9 mouse cellular contexts compared by ENCODE assay signal in genomic region chr2:91964610-91965204, GRCm38 (mm10). TPM values are rescaled to one million over a fixed set of nuclear protein-coding genes. Genes with fewer than 3 reads are reported as not detected.
DNase-seq lines count a peak whose midpoint lies in the region; ATAC-seq and TF ChIP-seq lines count a peak whose summit lies in the region.
"Had no signal": no experiment of that assay in that cellular context is flagged by ENCODE, and none has a peak within 500 bp of the region (broad histone marks: within the 10 kb centered on the region; RNA-seq: fewer than 3 reads in every experiment).

No protein-coding gene starts in this region.

- peaks cover 30% of the 10 kb centered on the region for H3K79me2 ChIP-seq in MEL (ENCODE audit: control insufficient read depth, insufficient read depth, low read length, poor library complexity)

- no peaks in the 10 kb centered on the region; the same call in 1 of the 2 replicates for H3K27me3 ChIP-seq in kidney, embryonic 14.5 days (ENCODE audit: control insufficient read depth, insufficient read depth, low read length)
- no peaks in the 10 kb centered on the region; a peak in 1 of 4 replicates for H3K27me3 ChIP-seq in MEL (ENCODE audit: control insufficient read depth in 1 of 2, insufficient read depth in 2 of 2, low read length in 2 of 2)
- no peaks in the 10 kb centered on the region for H3K27me3 ChIP-seq in limb, embryonic 14.5 days (ENCODE audit: control insufficient read depth, insufficient read depth, low read length)

- DNase-seq in kidney, postnatal 25 days, result no peak
- peak; percentile 31 for DNase-seq in CD4-positive helper T cell, adult 2 months (ENCODE audit: low read depth, low spot score)
- DNase-seq in MEL (ENCODE audit: low read depth, low spot score) (peak; percentile 46), adipocyte (ENCODE audit: low spot score) (no peak)
- DNase-seq in limb, embryonic 14.5 days (ENCODE audit: low spot score), result no peak
- DNase-seq in right cerebral cortex, postnatal 25 days, result no peak

- H3K4me2 ChIP-seq in kidney, embryonic 14.5 days (replicated peaks; ENCODE audit: low read depth, low read length), result peak overlapping the region; percentile 35
- peak overlapping the region; percentile 60 for H3K4me2 ChIP-seq in limb, embryonic 14.5 days (replicated peaks; ENCODE audit: low read depth, low read length, severe bottlenecking)

- no peak for TF ChIP-seq CTCF in MEL (IDR thresholded peaks at IDR 0.05 in 2 of 3, conservative IDR thresholded peaks at IDR 0.05 in 1 of 3; ENCODE audit: control insufficient read depth in 1 of 3, insufficient read depth in 1 of 3, low read depth in 2 of 3, low read length in 3 of 3, poor library complexity in 1 of 3, severe bottlenecking in 1 of 3)

- H3K27ac ChIP-seq in kidney, embryonic 14.5 days (ENCODE audit: low read depth, low read length), result peak overlapping the region; percentile 49; the same call in 1 of the 2 replicates
- peak overlapping the region; percentile 54 for H3K27ac ChIP-seq in MEL (ENCODE audit: control insufficient read depth, low read depth, low read length)
- H3K27ac ChIP-seq in limb, embryonic 14.5 days (replicated peaks; ENCODE audit: low read depth, low read length), result peak overlapping the region; percentile 55

- no peak for TF ChIP-seq RAD21 in MEL (IDR thresholded peaks at IDR 0.05; ENCODE audit: low read depth, low read length)

- TF ChIP-seq EP300 in MEL (IDR thresholded peaks at IDR 0.05; ENCODE audit: low read depth in 1 of 2, low read length in 2 of 2), result peak; percentile 5 to 31; a peak in 2 of 4 replicates

- no peaks in the 10 kb centered on the region; the same call in 1 of the 2 replicates for H3K36me3 ChIP-seq in kidney, embryonic 14.5 days (ENCODE audit: control insufficient read depth, insufficient read depth, low read length)
- H3K36me3 ChIP-seq in MEL (ENCODE audit: control insufficient read depth in 1 of 2, insufficient read depth in 2 of 2, low read length in 2 of 2), result peaks cover 0 to 16% of the 10 kb centered on the region in 2 experiments; a peak in 2 of 4 replicates
- 0 out of 2 replicates have a peak, but pooled peaks cover 6% of the 10 kb centered on the region for H3K36me3 ChIP-seq in limb, embryonic 14.5 days (ENCODE audit: control insufficient read depth, insufficient read depth, low read length)

- peaks cover 20% of the 10 kb centered on the region for H3K4me1 ChIP-seq in kidney, embryonic 14.5 days (ENCODE audit: control insufficient read depth, insufficient read depth, low read length)
- H3K4me1 ChIP-seq in MEL (ENCODE audit: control insufficient read depth in 1 of 2, insufficient read depth in 2 of 2, low read length in 2 of 2), result peaks cover 7 to 25% of the 10 kb centered on the region in 2 experiments; a peak in 3 of 4 replicates
- H3K4me1 ChIP-seq in limb, embryonic 14.5 days (ENCODE audit: control insufficient read depth, insufficient read depth, low read length), result peaks cover 23% of the 10 kb centered on the region

- ATAC-seq in kidney, embryonic 14.5 days (ENCODE audit: low FRiP score, low TSS enrichment), result no peak
- no peak for ATAC-seq in limb, embryonic 14.5 days (ENCODE audit: low FRiP score, low read depth)

- no peaks in the 10 kb centered on the region for H3K9me3 ChIP-seq in kidney, embryonic 14.5 days (ENCODE audit: control insufficient read depth, low read length)
- H3K9me3 ChIP-seq in MEL (replicated peaks; ENCODE audit: insufficient read depth, low read length), result no peaks in the 10 kb centered on the region
- no peaks in the 10 kb centered on the region for H3K9me3 ChIP-seq in limb, embryonic 14.5 days (ENCODE audit: control insufficient read depth, low read length)

- H3K4me3 ChIP-seq in kidney, embryonic 14.5 days (ENCODE audit: low read length), result peak overlapping the region; percentile 90; the same call in 1 of the 2 replicates
- H3K4me3 ChIP-seq in MEL (ENCODE audit: control insufficient read depth in 1 of 2, insufficient read depth in 1 of 2, low read depth in 2 of 2, low read length in 2 of 2), result peak overlapping the region; percentile 80 to 84
- H3K4me3 ChIP-seq in limb, embryonic 14.5 days (replicated peaks; ENCODE audit: low read length), result peak overlapping the region; percentile 27; the same call in 1 of the 2 replicates

- H3K9ac ChIP-seq in kidney, embryonic 14.5 days (ENCODE audit: low read depth, low read length), result peak overlapping the region; percentile 43; the same call in 1 of the 2 replicates
- H3K9ac ChIP-seq in MEL (ENCODE audit: control insufficient read depth, low read depth, low read length, poor library complexity, severe bottlenecking), result peak overlapping the region; percentile 86
- no peak overlapping the region for H3K9ac ChIP-seq in limb, embryonic 14.5 days (ENCODE audit: low read depth, low read length, severe bottlenecking)

- no peak for TF ChIP-seq POLR2A in MEL (IDR thresholded peaks at IDR 0.05; ENCODE audit: control insufficient read depth in 1 of 2, insufficient read depth in 1 of 2, low read depth in 1 of 2, low read length in 2 of 2, poor library complexity in 1 of 2)
- no peak for TF ChIP-seq POLR2A in limb, embryonic 14.5 days (IDR thresholded peaks at IDR 0.05; ENCODE audit: borderline replicate concordance, extremely low read depth, insufficient read depth, insufficient read length)

- WGBS in kidney, embryonic 14.5 days, result 80% methylated on average over 3 of the region's 3 CpGs
- WGBS in limb, embryonic 14.5 days, result 67% methylated on average over 3 of the region's 3 CpGs

TF ChIP-seq in MEL, 35 proteins besides CTCF, POLR2A, EP300 and RAD21:
- TF ChIP-seq ZMIZ1 (IDR thresholded peaks at IDR 0.05; ENCODE audit: low read depth, low read length) (0 out of 2 replicates have a peak, but pooled peaks have one; percentile 9), ETS1 (IDR thresholded peaks at IDR 0.05; ENCODE audit: low read depth, low read length) (0 out of 2 replicates have a peak, but pooled peaks have one; percentile 19), SMC3 (IDR thresholded peaks at IDR 0.05; ENCODE audit: low read depth, low read length) (no peak), MYC (IDR thresholded peaks at IDR 0.05; ENCODE audit: low read depth, low read length) (no peak), MXI1 (IDR thresholded peaks at IDR 0.05; ENCODE audit: low read depth, low read length) (peak; percentile 54), NELFE (IDR thresholded peaks at IDR 0.05; ENCODE audit: low read depth, low read length) (no peak)

RNA-seq across cellular contexts. Expression of gene Dgkz, which starts 11.0 kb away (rescaled TPM):
- polyA plus RNA-seq in kidney, embryonic 14.5 days (2014; fragmentation: Nextera tagmentation; extraction: Ambion mirVana), result 35.6 and 57.5 TPM in 2 replicates
- total RNA-seq in MEL (2012; rRNA removed), result 65.6 and 66.1 TPM in 2 replicates
- polyA plus RNA-seq in MEL (2012; ENCODE audit: insufficient read depth in 1 of 2, insufficient read length in 2 of 2, low read depth in 1 of 2, low replicate concordance in 2 of 2, missing spikeins in 1 of 2), result 100 to 1,000 TPM in 1 of 2 experiments, not detected in 1; 165 TPM
- 97.1 and 109 TPM in 2 replicates for polyA plus RNA-seq in limb, embryonic 14.5 days (2012; rRNA removed)
- 40.4 and 42.4 TPM in 2 replicates for polyA plus RNA-seq in limb, embryonic 14.5 days (2014; fragmentation: Nextera tagmentation; extraction: Ambion mirVana)

RNA-seq across cellular contexts. Expression of gene Gm9821, which starts 19.2 kb away (rescaled TPM):
- polyA plus RNA-seq in kidney, embryonic 14.5 days (2014; fragmentation: Nextera tagmentation; extraction: Ambion mirVana), result 0.31 and 0.49 TPM in 2 replicates
- total RNA-seq in MEL (2012; rRNA removed), result 0.85 and 1.2 TPM in 2 replicates
- 10 to 100 TPM in 1 of 2 experiments, not detected in 1; 22.7 TPM for polyA plus RNA-seq in MEL (2012; ENCODE audit: insufficient read depth in 1 of 2, insufficient read length in 2 of 2, low read depth in 1 of 2, low replicate concordance in 2 of 2, missing spikeins in 1 of 2)
- polyA plus RNA-seq in limb, embryonic 14.5 days (2012; rRNA removed), result 0.05 TPM in 1 of 2 replicates, not detected in the other
- polyA plus RNA-seq in limb, embryonic 14.5 days (2014; fragmentation: Nextera tagmentation; extraction: Ambion mirVana), result 0.37 and 0.56 TPM in 2 replicates

RNA-seq across cellular contexts. Expression of gene Mdk, which starts 32.6 kb away (rescaled TPM):
- polyA plus RNA-seq in kidney, embryonic 14.5 days (2014; fragmentation: Nextera tagmentation; extraction: Ambion mirVana), result 1,361 and 1,922 TPM in 2 replicates
- 0.19 and 0.59 TPM in 2 replicates for total RNA-seq in MEL (2012; rRNA removed)
- 1 to 10 TPM in 1 of 2 experiments, not detected in 1; 3.4 TPM for polyA plus RNA-seq in MEL (2012; ENCODE audit: insufficient read depth in 1 of 2, insufficient read length in 2 of 2, low read depth in 1 of 2, low replicate concordance in 2 of 2, missing spikeins in 1 of 2)
- 1,140 and 1,381 TPM in 2 replicates for polyA plus RNA-seq in limb, embryonic 14.5 days (2012; rRNA removed)
- polyA plus RNA-seq in limb, embryonic 14.5 days (2014; fragmentation: Nextera tagmentation; extraction: Ambion mirVana), result 1,171 and 1,392 TPM in 2 replicates
- total RNA-seq: hematopoietic stem cell, adult 5-6 weeks; monocyte, adult 5-6 weeks had no signal

RNA-seq across cellular contexts. Expression of gene Chrm4, which starts 37.7 kb away (rescaled TPM):
- polyA plus RNA-seq in kidney, embryonic 14.5 days (2014; fragmentation: Nextera tagmentation; extraction: Ambion mirVana), result not detected in 2 replicates
- 23.9 and 29.0 TPM in 2 replicates for total RNA-seq in MEL (2012; rRNA removed)
- polyA plus RNA-seq in MEL (2012; ENCODE audit: insufficient read depth in 1 of 2, insufficient read length in 2 of 2, low read depth in 1 of 2, low replicate concordance in 2 of 2, missing spikeins in 1 of 2), result 10 to 100 TPM in 1 of 2 experiments, not detected in 1; 21.5 TPM
- polyA plus RNA-seq in limb, embryonic 14.5 days (2012; rRNA removed), result 0.47 and 0.88 TPM in 2 replicates
- polyA plus RNA-seq in limb, embryonic 14.5 days (2014; fragmentation: Nextera tagmentation; extraction: Ambion mirVana), result 0.17 and 0.32 TPM in 2 replicates
- total RNA-seq: hematopoietic stem cell, adult 5-6 weeks; monocyte, adult 5-6 weeks had no signal

RNA-seq across cellular contexts. Expression of gene Creb3l1, which starts 59.6 kb away (rescaled TPM):
- 11.1 and 15.0 TPM in 2 replicates for polyA plus RNA-seq in kidney, embryonic 14.5 days (2014; fragmentation: Nextera tagmentation; extraction: Ambion mirVana)
- 0.12 and 0.16 TPM in 2 replicates for total RNA-seq in MEL (2012; rRNA removed)
- 1 to 10 TPM in 1 of 2 experiments, not detected in 1; 9.1 TPM for polyA plus RNA-seq in MEL (2012; ENCODE audit: insufficient read depth in 1 of 2, insufficient read length in 2 of 2, low read depth in 1 of 2, low replicate concordance in 2 of 2, missing spikeins in 1 of 2)
- 28.5 and 35.0 TPM in 2 replicates for polyA plus RNA-seq in limb, embryonic 14.5 days (2012; rRNA removed)
- polyA plus RNA-seq in limb, embryonic 14.5 days (2014; fragmentation: Nextera tagmentation; extraction: Ambion mirVana), result 31.3 and 37.5 TPM in 2 replicates
- total RNA-seq: hematopoietic stem cell, adult 5-6 weeks; monocyte, adult 5-6 weeks had no signal

Comparison
In these comparisons a context has a peak if more than half of its experiments do, and no peak if none do; other contexts are left out.
1. H3K4me3 ChIP-seq: peak in every context shown above with its lines; median percentile 90 in kidney, embryonic 14.5 days; 82 in MEL; 27 in limb, embryonic 14.5 days.
2. DNase-seq: peak in CD4-positive helper T cell, adult 2 months (single experiment) and MEL (single experiment); none in kidney, postnatal 25 days (0 of 2), limb, embryonic 14.5 days (single experiment), adipocyte (single experiment) and right cerebral cortex, postnatal 25 days (single experiment).
3. RNA of gene Mdk, which starts 32.6 kb away (polyA plus RNA-seq): 1,140 to 1,392 TPM in limb, embryonic 14.5 days and 1,361 to 1,922 TPM in kidney, embryonic 14.5 days; 3.4 TPM in MEL; every median in the first group is over 100 times any median in the second.
4. Peak in every context shown above with its lines, with median percentiles within 50 percentile points of each other: H3K27ac ChIP-seq.